Mouse (Mus musculus) left cerebral cortex, postnatal 36 days (tissue): ENCODE measurements around the gene 1600014C23Rik. TPM values are rescaled to one million over a fixed set of nuclear protein-coding genes. Genes with fewer than 3 reads are reported as not detected.
A peak's percentile ranks its signal among the peaks of the same experiment; 100 is the strongest.

ENCODE experiments used
- DNase-seq, 2 experiments: peaks; one replicate each; pipeline ENCODE4 v3.0.0; 2021 to 2022; ENCODE audit warnings: low spot score in 2 of 2, mixed read lengths in 1 of 2
- intact Hi-C: fragments of 180-260 bp; cut with DNase I; formaldehyde crosslinking; loops from one replicate; pipeline ENCODE4 v1.15.1; 2025
- total RNA-seq, 2 experiments: library from RNA; stranded (reverse); gene quantifications; 2 replicates each; pipeline ENCODE4 v1.2.3; 2021

1600014C23Rik gene
- total RNA-seq, 2 experiments from 2014 or later: not detected

GRCm38 (mm10) chr17:45731172-45731864 is 2.3 kb downstream of the 1600014C23Rik start:
- intact Hi-C loops: loop anchor here (1.0 to 10.0 kb wide), 2 partner anchors 401 to 433 kb away; partner anchors contain the start of gene Gtpbp2
- peak; percentile 81 to 85 for DNase-seq

GRCm38 (mm10) chr17:45730696-45731095 is 2.9 kb downstream of the 1600014C23Rik start:
- intact Hi-C loops: loop anchor here (1.0 to 10.0 kb wide), 2 partner anchors 402 to 434 kb away; partner anchors contain the start of gene Gtpbp2
- DNase-seq: no peak

GRCm38 (mm10) chr17:45729387-45729786 is 4.3 kb downstream of the 1600014C23Rik start:
- intact Hi-C loops: no loop called here
- no peak for DNase-seq

GRCm38 (mm10) chr17:45727983-45728723 is 5.5 kb downstream of the 1600014C23Rik start:
- DNase-seq: no peak
- intact Hi-C loops: no loop called here

- DNase-seq: no peak
- intact Hi-C loops: no loop called here
Observed at GRCm38 (mm10) chr17:45727481-45727880, 6.2 kb downstream of the 1600014C23Rik start.

- intact Hi-C loops: no loop called here
Observed at GRCm38 (mm10) chr17:45726249-45726648, 7.4 kb downstream of the 1600014C23Rik start.

GRCm38 (mm10) chr17:45724574-45724921 is 9.1 kb downstream of the 1600014C23Rik start:
- intact Hi-C loops: no loop called here
- no peak for DNase-seq

More at GRCm38 (mm10) chr17:45726249-45726648, 7.4 kb downstream of the 1600014C23Rik start:
- DNase-seq: no peak

- intact Hi-C loops: no loop called here
- peak; percentile 76 to 84 for DNase-seq
Observed at GRCm38 (mm10) chr17:45723732-45724573, 9.7 kb downstream of the 1600014C23Rik start.

- peak; percentile 69 to 74 for DNase-seq
- intact Hi-C loops: loop anchor here (2.0 to 5.0 kb wide), 3 partner anchors 40 to 131 kb away; no protein-coding TSS in a partner anchor
Observed at GRCm38 (mm10) chr17:45718323-45718722, 15.3 kb downstream of the 1600014C23Rik start.

GRCm38 (mm10) chr17:45711525-45711924 is 22.1 kb downstream of the 1600014C23Rik start:
- intact Hi-C loops: no loop called here

GRCm38 (mm10) chr17:45710407-45710806 is 23.2 kb downstream of the 1600014C23Rik start:
- intact Hi-C loops: no loop called here

More at GRCm38 (mm10) chr17:45711525-45711924, 22.1 kb downstream of the 1600014C23Rik start:
- DNase-seq: no peak

GRCm38 (mm10) chr17:45709829-45710228 is 23.8 kb downstream of the 1600014C23Rik start:
- DNase-seq: no peak
- intact Hi-C loops: no loop called here

More at GRCm38 (mm10) chr17:45710407-45710806, 23.2 kb downstream of the 1600014C23Rik start:
- DNase-seq: no peak

GRCm38 (mm10) chr17:45708179-45708578 is 25.5 kb downstream of the 1600014C23Rik start:
- intact Hi-C loops: no loop called here

GRCm38 (mm10) chr17:45707376-45707775 is 26.3 kb downstream of the 1600014C23Rik start:
- intact Hi-C loops: no loop called here
- DNase-seq: no peak

More at GRCm38 (mm10) chr17:45708179-45708578, 25.5 kb downstream of the 1600014C23Rik start:
- no peak for DNase-seq

GRCm38 (mm10) chr17:45706796-45707195 is 26.8 kb downstream of the 1600014C23Rik start:
- intact Hi-C loops: no loop called here
- DNase-seq: no peak

- intact Hi-C loops: no loop called here
- no peak for DNase-seq
Observed at GRCm38 (mm10) chr17:45703187-45703586, 30.5 kb downstream of the 1600014C23Rik start.

GRCm38 (mm10) chr17:45702254-45702653 is 31.4 kb downstream of the 1600014C23Rik start:
- intact Hi-C loops: no loop called here
- DNase-seq: no peak

GRCm38 (mm10) chr17:45701236-45701591 is 32.4 kb downstream of the 1600014C23Rik start:
- DNase-seq: no peak
- intact Hi-C loops: no loop called here

GRCm38 (mm10) chr17:45700496-45701235 is 33.0 kb downstream of the 1600014C23Rik start:
- DNase-seq: no peak
- intact Hi-C loops: no loop called here
